In the genomic region with DNA sequence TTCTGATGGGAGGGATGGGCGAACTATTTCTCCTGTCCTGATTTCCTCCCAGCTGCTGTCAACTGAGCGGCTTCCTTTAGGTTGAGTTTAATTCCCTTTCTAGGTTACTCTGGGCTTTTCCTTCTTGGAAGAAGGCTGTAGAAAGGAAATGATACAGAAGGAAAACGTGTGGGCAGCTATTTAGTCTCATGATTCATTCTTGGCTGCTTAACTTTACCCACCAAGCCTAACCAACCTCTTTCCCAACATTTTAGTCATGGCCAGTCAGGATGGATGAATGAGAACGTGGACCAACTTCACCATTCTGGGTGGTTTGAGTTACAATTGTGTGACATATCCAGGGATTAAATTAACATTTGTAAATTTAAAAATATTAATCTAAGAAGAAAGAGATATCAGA, we compare ENCODE assay signal across 22 mouse cellular contexts.
A peak's percentile ranks its signal among the peaks of the same experiment; 100 is the strongest.
DNase-seq lines count a peak whose midpoint lies in the region; ATAC-seq lines count a peak whose summit lies in the region.
"Had no signal": no experiment of that assay in that cellular context is flagged by ENCODE, and none has a peak within 500 bp of the region (broad histone marks: within the 10 kb centered on the region; RNA-seq: fewer than 3 reads in every experiment).

No protein-coding gene starts in this region.

- H3K4me1 ChIP-seq in forebrain, embryonic 13.5 days: peaks cover 15% of the 10 kb centered on the region
- H3K4me1 ChIP-seq in forebrain, embryonic 16.5 days (replicated peaks; ENCODE audit: control insufficient read depth, insufficient read depth, low read length): no peaks in the 10 kb centered on the region; the same call in 1 of the 2 replicates
- H3K4me1 ChIP-seq: heart, embryonic 15.5 days; intestine, embryonic 15.5 days had no signal

- DNase-seq in 3T3-L1 (ENCODE audit: low read depth, low spot score): peak; percentile 65
- DNase-seq in brain, adult 2 months (ENCODE audit: low read depth, low spot score): peak; percentile 21
- no peak for DNase-seq in testis, postnatal 10 days (ENCODE audit: low spot score)
- no peak for DNase-seq in urinary bladder, postnatal 14 days (ENCODE audit: low spot score)
- DNase-seq: adrenal gland, postnatal 14 days; B cell, adult 2 months; cerebellum, adult 2 months; cerebellum, postnatal 10 days; gastrocnemius, postnatal 14 days; heart, adult 2 months; heart, postnatal 14 days; kidney, adult 18-20 months had no signal

- no peak overlapping the region for H3K4me2 ChIP-seq in forebrain, embryonic 13.5 days
- H3K4me2 ChIP-seq in forebrain, embryonic 16.5 days (ENCODE audit: low read length): no peak overlapping the region
- H3K4me2 ChIP-seq: heart, embryonic 11.5 days; heart, embryonic 15.5 days; hindbrain, embryonic 14.5 days; intestine, embryonic 15.5 days had no signal

- no peaks in the 10 kb centered on the region for H3K36me3 ChIP-seq in forebrain, embryonic 13.5 days (ENCODE audit: poor library complexity, severe bottlenecking)
- H3K36me3 ChIP-seq in forebrain, embryonic 16.5 days (ENCODE audit: control insufficient read depth, insufficient read depth): no peaks in the 10 kb centered on the region
- H3K36me3 ChIP-seq: embryonic facial prominence, embryonic 10.5 days; heart, embryonic 15.5 days; intestine, embryonic 15.5 days had no signal

- peak overlapping the region; percentile 66; the same call in 1 of the 2 replicates for H3K27ac ChIP-seq in forebrain, embryonic 13.5 days
- H3K27ac ChIP-seq in forebrain, embryonic 16.5 days (ENCODE audit: low read length): no peak overlapping the region
- H3K27ac ChIP-seq: embryonic facial prominence, embryonic 10.5 days; heart, adult 2 months; heart, embryonic 15.5 days; hindbrain, embryonic 14.5 days; intestine, embryonic 15.5 days had no signal

- no peak for ATAC-seq in forebrain, embryonic 13.5 days
- ATAC-seq in forebrain, embryonic 16.5 days: no peak
- ATAC-seq: activated CD4-positive, CD25-positive, alpha-beta regulatory T cell, adult 4 months; intestine, embryonic 15.5 days; Patski had no signal

- no peaks in the 10 kb centered on the region for H3K9me3 ChIP-seq in forebrain, embryonic 13.5 days (replicated peaks)
- no peaks in the 10 kb centered on the region for H3K9me3 ChIP-seq in forebrain, embryonic 16.5 days (ENCODE audit: control insufficient read depth, low read length)
- H3K9me3 ChIP-seq: embryonic facial prominence, embryonic 10.5 days; heart, embryonic 15.5 days; intestine, embryonic 15.5 days had no signal

- H3K27me3 ChIP-seq in forebrain, embryonic 13.5 days: no peaks in the 10 kb centered on the region
- no peaks in the 10 kb centered on the region for H3K27me3 ChIP-seq in forebrain, embryonic 16.5 days (replicated peaks; ENCODE audit: control insufficient read depth, insufficient read depth, low read length)
- H3K27me3 ChIP-seq: heart, embryonic 15.5 days; intestine, embryonic 15.5 days; Patski had no signal

- 88% methylated on average over 4 of the region's 4 CpGs for WGBS in forebrain, embryonic 13.5 days
- WGBS in forebrain, embryonic 16.5 days: 84% methylated on average over 4 of the region's 4 CpGs

- no peak overlapping the region for H3K4me3 ChIP-seq in forebrain, embryonic 13.5 days
- H3K4me3 ChIP-seq in forebrain, embryonic 16.5 days (replicated peaks; ENCODE audit: low read length): no peak overlapping the region
- H3K4me3 ChIP-seq: embryonic facial prominence, embryonic 10.5 days; erythroblast, embryonic 14.5 days; heart, adult 2 months; heart, embryonic 15.5 days; intestine, embryonic 15.5 days had no signal

- H3K9ac ChIP-seq in forebrain, embryonic 13.5 days: no peak overlapping the region
- H3K9ac ChIP-seq in forebrain, embryonic 16.5 days (replicated peaks; ENCODE audit: low read depth, low read length): no peak overlapping the region
- H3K9ac ChIP-seq: heart, embryonic 15.5 days; hindbrain, embryonic 14.5 days; intestine, embryonic 15.5 days had no signal

Comparison
In these comparisons a context has a peak if more than half of its experiments do, and no peak if none do; other contexts are left out.
1. DNase-seq: peak in 3T3-L1 (single experiment) and brain, adult 2 months (single experiment); none in testis, postnatal 10 days (single experiment) and urinary bladder, postnatal 14 days (single experiment).